Mouse (Mus musculus) CH12.LX (cell line): ENCODE results near the gene Lyve1. TPM values are rescaled to one million over a fixed set of nuclear protein-coding genes. Genes with fewer than 3 reads are reported as not detected.

ENCODE experiments used
- DNase-seq: peaks from one replicate; pipeline ENCODE4 v3.0.0-alpha.2; 2013; ENCODE audit errors: extremely low read depth
- H3K27ac ChIP-seq: 2 replicates; pipeline ENCODE4 v1.5.1; 2012; ENCODE audit warnings: low read depth, mild to moderate bottlenecking, control low read depth, moderate library complexity; ENCODE audit not compliant: insufficient read depth
- H3K27me3 ChIP-seq: replicated peaks from 2 replicates; pipeline ENCODE3; 2012; ENCODE audit warnings: inconsistent platforms
- H3K36me3 ChIP-seq, 2 experiments: replicated peaks in 1 of 2; 2 replicates each; pipeline versions ENCODE3 to v1.6.1; 2012; ENCODE audit warnings: inconsistent platforms in 1 of 2, low read length in 1 of 2, mild to moderate bottlenecking in 1 of 2, mixed read lengths in 1 of 2, moderate library complexity in 1 of 2; ENCODE audit not compliant: control insufficient read depth in 1 of 2, insufficient read depth in 1 of 2
- H3K4me1 ChIP-seq, 2 experiments: 2 replicates each; pipeline ENCODE4 v1.6.1; 2012; ENCODE audit warnings: inconsistent platforms in 1 of 2, moderate library complexity in 1 of 2; ENCODE audit not compliant: insufficient read depth in 2 of 2, control insufficient read depth in 1 of 2
- H3K4me2 ChIP-seq: 2 replicates; pipeline ENCODE4 v1.6.1; 2012; ENCODE audit warnings: low read depth, mild to moderate bottlenecking, control low read depth; ENCODE audit not compliant: poor library complexity, insufficient read depth, severe bottlenecking
- H3K4me3 ChIP-seq, 3 experiments: fragments of 150-350 bp in 1 of 3; sonication (generic) in 1 of 3; replicated peaks in 1 of 3; 2 replicates each; pipeline versions ENCODE3 to v1.5.1; 2011 to 2012; ENCODE audit warnings: low read depth in 2 of 3, low read length in 2 of 3, mild to moderate bottlenecking in 2 of 3, moderate library complexity in 2 of 3, control low read depth in 1 of 3, improper control_type of control experiment in 1 of 3, inconsistent platforms in 1 of 3, mixed read lengths in 1 of 3; ENCODE audit not compliant: poor library complexity in 1 of 3
- H3K79me2 ChIP-seq: replicated peaks from 2 replicates; pipeline ENCODE4 v1.6.1; 2012; ENCODE audit warnings: mild to moderate bottlenecking, moderate library complexity; ENCODE audit not compliant: control insufficient read depth, poor library complexity, insufficient read depth, severe bottlenecking; ENCODE audit errors: extremely low read depth
- H3K9ac ChIP-seq: 2 replicates; pipeline ENCODE4 v1.6.1; 2012; ENCODE audit warnings: low read depth, mild to moderate bottlenecking, control low read depth, moderate library complexity; ENCODE audit not compliant: insufficient read depth
- H3K9me3 ChIP-seq: replicated peaks from 2 replicates; pipeline ENCODE3; 2012; ENCODE audit warnings: low read length, inconsistent platforms, mixed read lengths
- CHD1 ChIP-seq: IDR thresholded peaks from 2 replicates; pipeline ENCODE4 v1.6.1; 2012; ENCODE audit warnings: low read depth, low read length, improper control_type of control experiment, inconsistent platforms
- CHD2 ChIP-seq: IDR thresholded peaks from 2 replicates; pipeline ENCODE4 v1.6.1; 2011; ENCODE audit warnings: low read length, improper control_type of control experiment
- E2F4 ChIP-seq: IDR thresholded peaks from 2 replicates; pipeline ENCODE4 v1.6.1; 2011; ENCODE audit warnings: low read depth, low read length, improper control_type of control experiment; ENCODE audit not compliant: insufficient replicate concordance
- ELF1 ChIP-seq: IDR thresholded peaks from 2 replicates; pipeline ENCODE4 v1.6.1; 2014; ENCODE audit warnings: low read depth, mild to moderate bottlenecking, inconsistent platforms, low read length, improper control_type of control experiment
- EP300 ChIP-seq: IDR thresholded peaks from 2 replicates; pipeline ENCODE4 v1.6.1; 2011; ENCODE audit warnings: low read length, improper control_type of control experiment
- ETS1 ChIP-seq: conservative IDR thresholded peaks from 2 replicates; pipeline ENCODE4 v1.6.1; 2012; ENCODE audit warnings: low read depth, mild to moderate bottlenecking, inconsistent platforms, low read length, improper control_type of control experiment, moderate library complexity
- GABPA ChIP-seq: IDR thresholded peaks from 2 replicates; pipeline ENCODE4 v1.6.1; 2012; ENCODE audit warnings: low read depth, low read length, improper control_type of control experiment, inconsistent platforms; ENCODE audit not compliant: insufficient replicate concordance
- HCFC1 ChIP-seq: IDR thresholded peaks from 2 replicates; pipeline ENCODE4 v1.6.1; 2012; ENCODE audit warnings: low read depth, mild to moderate bottlenecking, inconsistent platforms, low read length, improper control_type of control experiment
- IRF4 ChIP-seq: IDR thresholded peaks from 2 replicates; pipeline ENCODE4 v1.6.1; 2014; ENCODE audit warnings: low read depth, mild to moderate bottlenecking, inconsistent platforms, low read length, improper control_type of control experiment
- JUN ChIP-seq: IDR thresholded peaks from 2 replicates; pipeline ENCODE4 v1.6.1; 2011; ENCODE audit warnings: low read depth, mild to moderate bottlenecking, low read length, improper control_type of control experiment, moderate library complexity; ENCODE audit not compliant: insufficient read depth
- JUND ChIP-seq: conservative IDR thresholded peaks from 2 replicates; pipeline ENCODE4 v1.6.1; 2011; ENCODE audit warnings: low read depth, low read length, improper control_type of control experiment
- KAT2A ChIP-seq: IDR thresholded peaks from 2 replicates; pipeline ENCODE4 v1.6.1; 2012; ENCODE audit warnings: low read length, improper control_type of control experiment, inconsistent platforms; ENCODE audit not compliant: insufficient replicate concordance
- MAZ ChIP-seq: IDR thresholded peaks from 2 replicates; pipeline ENCODE4 v1.6.1; 2012; ENCODE audit warnings: low read depth, mild to moderate bottlenecking, inconsistent platforms, low read length, improper control_type of control experiment, moderate library complexity
- MEF2A ChIP-seq: IDR thresholded peaks from 2 replicates; pipeline ENCODE4 v1.6.1; 2014; ENCODE audit warnings: low read depth, mild to moderate bottlenecking, inconsistent platforms, low read length, improper control_type of control experiment, borderline replicate concordance
- MXI1 ChIP-seq: IDR thresholded peaks from 2 replicates; pipeline ENCODE4 v1.6.1; 2011; ENCODE audit warnings: mild to moderate bottlenecking, low read depth, low read length, improper control_type of control experiment
- NELFE ChIP-seq: IDR thresholded peaks from 2 replicates; pipeline ENCODE4 v1.6.1; 2011; ENCODE audit warnings: low read depth, low read length, improper control_type of control experiment
- POLR2A ChIP-seq: IDR thresholded peaks from 2 replicates; pipeline ENCODE4 v1.6.1; 2011; ENCODE audit warnings: low read depth, mild to moderate bottlenecking, improper control_type of control experiment, low read length
- POLR2AphosphoS2 ChIP-seq: IDR thresholded peaks from 2 replicates; pipeline ENCODE4 v1.6.1; 2011; ENCODE audit warnings: low read depth, low read length, improper control_type of control experiment
- RCOR1 ChIP-seq: conservative IDR thresholded peaks from 2 replicates; pipeline ENCODE4 v1.6.1; 2012; ENCODE audit warnings: low read depth, mild to moderate bottlenecking, inconsistent platforms, low read length, improper control_type of control experiment
- TBP ChIP-seq: conservative IDR thresholded peaks from 2 replicates; pipeline ENCODE4 v1.6.1; 2011; ENCODE audit warnings: low read depth, low read length, improper control_type of control experiment
- TCF12 ChIP-seq: IDR thresholded peaks from 2 replicates; pipeline ENCODE4 v1.6.1; 2014; ENCODE audit warnings: low read depth, mild to moderate bottlenecking, inconsistent platforms, low read length, improper control_type of control experiment
- UBTF ChIP-seq: IDR thresholded peaks from 2 replicates; pipeline ENCODE4 v1.6.1; 2012; ENCODE audit warnings: low read depth, mild to moderate bottlenecking, inconsistent platforms, low read length, improper control_type of control experiment, moderate library complexity
- USF2 ChIP-seq: conservative IDR thresholded peaks from 2 replicates; pipeline ENCODE4 v1.6.1; 2011; ENCODE audit warnings: low read depth, low read length, improper control_type of control experiment
- ZC3H11A ChIP-seq: IDR thresholded peaks from 2 replicates; pipeline ENCODE4 v1.6.1; 2012; ENCODE audit warnings: low read depth, mild to moderate bottlenecking, inconsistent platforms, low read length, improper control_type of control experiment
- ZNF384 ChIP-seq: IDR thresholded peaks from 2 replicates; pipeline ENCODE4 v1.6.1; 2012; ENCODE audit warnings: low read depth, low read length, improper control_type of control experiment, inconsistent platforms
- dilution Hi-C: fragments of 300-500 bp; cut with MboI; formaldehyde crosslinking; loops from 2 replicates; pipeline ENCODE4 v1.14.3; 2020; ENCODE audit warnings: low sequenced_read_pairs; ENCODE audit not compliant: extremely low pct_unique_long_range_greater_than_20kb, extremely low pct_ligation_motif_present
- in situ Hi-C: fragments of 300-500 bp; cut with MboI; formaldehyde crosslinking; loops from 3 replicates; pipeline ENCODE4 v1.14.3; 2019; ENCODE audit warnings: low sequenced_read_pairs, low pct_ligation_motif_present, low pct_unique_long_range_greater_than_20kb, mixed read lengths
- polyA plus RNA-seq: library from polyadenylated mRNA; unstranded; fragments of >175 nt; gene quantifications from 2 replicates; pipeline ENCODE4 v1.2.1, GENCODE M21; 2012; ENCODE audit warnings: low read depth; ENCODE audit not compliant: insufficient read length
- total RNA-seq, 2 experiments: library from RNA; depleted of rRNA; stranded (reverse); fragments of 300-350 nt in 1 of 2; fragments of >200 nt in 1 of 2; gene quantifications; 2 replicates each; pipeline ENCODE4 v1.2.3; 2012 to 2014

The Lyve1 gene
- total RNA-seq (2012; rRNA removed), result not detected in 2 replicates
- total RNA-seq (2014; rRNA removed), result not detected in 2 replicates
- not detected in 2 replicates for polyA plus RNA-seq

GRCm38 (mm10) chr7:110862751-110863289 lies at the start of gene Lyve1:
Lyve1 (minus strand) TSS chr7:110863239.
- H3K4me3 ChIP-seq, result no peak within 1 kb of the TSS
- no peak for DNase-seq
- in situ Hi-C loops, result no loop called here

DNA sequence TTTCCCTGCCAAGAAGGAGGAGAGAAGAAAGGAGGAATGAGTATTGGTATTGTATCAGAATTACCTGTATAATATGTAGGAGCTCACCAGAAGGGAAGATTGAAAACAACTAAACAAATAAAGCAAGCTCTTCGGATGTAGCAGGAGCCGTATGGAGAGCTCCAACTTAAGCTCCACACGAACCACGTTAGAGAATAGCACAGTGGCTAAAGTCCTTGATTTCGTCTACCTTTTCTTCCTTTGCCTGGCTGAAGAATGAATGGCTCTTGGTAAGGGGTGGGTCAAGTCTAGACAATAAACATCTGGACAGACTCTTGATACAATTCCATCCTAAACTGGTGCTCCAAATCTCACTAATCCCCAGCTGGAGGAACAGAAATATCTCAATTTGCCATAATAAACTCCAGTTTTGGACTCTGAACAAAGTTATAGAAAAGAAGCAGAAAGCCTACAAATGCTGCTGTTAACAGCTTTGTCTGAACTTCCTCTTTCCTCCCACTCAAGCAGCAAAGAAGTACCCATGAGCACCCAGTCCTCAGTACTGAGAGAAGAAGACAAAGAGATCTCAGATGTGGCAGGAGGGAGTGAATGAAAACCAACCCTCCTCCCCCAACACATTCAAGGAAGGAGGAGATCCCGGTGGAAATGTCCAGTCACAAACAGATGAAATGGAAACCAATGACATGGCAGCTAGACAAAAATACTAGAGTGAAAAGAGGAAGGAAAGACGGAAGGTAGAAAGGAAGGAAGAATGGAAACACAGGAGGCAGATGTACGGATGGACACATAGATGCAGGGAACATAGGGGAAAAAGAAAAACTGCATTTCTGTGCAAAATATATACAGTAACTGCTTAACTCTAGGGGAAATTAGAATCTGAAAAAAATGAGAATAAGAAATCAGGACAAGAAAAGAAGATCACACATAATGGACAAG lies 45.4 kb upstream of the Lyve1 start:
- dilution Hi-C loops (no loop called here), in situ Hi-C loops (no loop called here)
- H3K79me2 ChIP-seq, result no peaks in the 10 kb centered on the region
- H3K4me2 ChIP-seq, result peak overlapping the region; percentile 37; the same call in 1 of the 2 replicates
- no peaks in the 10 kb centered on the region for H3K9me3 ChIP-seq
- TF ChIP-seq EP300, result no peak
- no peak for TF ChIP-seq POLR2A
- TF ChIP-seq IRF4, result no peak
- TF ChIP-seq TCF12, result no peak
- no peak for TF ChIP-seq KAT2A
- no peak for TF ChIP-seq JUND
- TF ChIP-seq USF2, result no peak
- no peak for TF ChIP-seq ZNF384
- no peak for TF ChIP-seq E2F4
- TF ChIP-seq TBP, result no peak
- no peak for TF ChIP-seq NELFE
- no peak for TF ChIP-seq CHD1
- no peak for TF ChIP-seq JUN
- no peak for TF ChIP-seq ELF1
- no peak for TF ChIP-seq GABPA
- no peak for TF ChIP-seq HCFC1
- no peak for TF ChIP-seq POLR2AphosphoS2
- TF ChIP-seq MAZ, result no peak
- TF ChIP-seq CHD2, result no peak
- no peak for TF ChIP-seq ZC3H11A
- peaks cover 0 to 12% of the 10 kb centered on the region in 2 experiments; a peak in 2 of 4 replicates for H3K4me1 ChIP-seq
- no peak overlapping the region for H3K27ac ChIP-seq
- H3K9ac ChIP-seq, result no peak overlapping the region
- DNase-seq, result peak; percentile 31
- H3K36me3 ChIP-seq, result no peaks in the 10 kb centered on the region
- no peaks in the 10 kb centered on the region for H3K27me3 ChIP-seq
- no peak overlapping the region for H3K4me3 ChIP-seq

More at GRCm38 (mm10) chr7:110862751-110863289, at the start of gene Lyve1:
- TF ChIP-seq ETS1, result no peak
- TF ChIP-seq UBTF, result no peak
- TF ChIP-seq GABPA, result no peak
- no peak for TF ChIP-seq TBP
- no peak for TF ChIP-seq POLR2AphosphoS2
- no peak for TF ChIP-seq JUND
- no peak for TF ChIP-seq MEF2A
- TF ChIP-seq HCFC1, result no peak
- no peak for TF ChIP-seq RCOR1
- no peak for TF ChIP-seq MXI1
- Histone ChIP-seq H3K27me3 (no peaks in the 10 kb centered on the region), H3K4me1 (no peaks in the 10 kb centered on the region), H3K9ac (no peak within 1 kb of the TSS), H3K79me2 (no peaks in the 10 kb centered on the region), H3K36me3 (no peaks in the 10 kb centered on the region), H3K4me2 (no peak within 1 kb of the TSS), H3K27ac (no peak within 1 kb of the TSS), H3K9me3 (no peaks in the 10 kb centered on the region)
- dilution Hi-C loops, result no loop called here
